Mouse (Mus musculus): Measurements from ENCODE around the gene Slc48a1. TPM values are rescaled to one million over a fixed set of nuclear protein-coding genes. Genes with fewer than 3 reads are reported as not detected.

Slc48a1 gene
- polyA plus RNA-seq, 1 experiment from 2014 or later, result 258 TPM

DNA sequence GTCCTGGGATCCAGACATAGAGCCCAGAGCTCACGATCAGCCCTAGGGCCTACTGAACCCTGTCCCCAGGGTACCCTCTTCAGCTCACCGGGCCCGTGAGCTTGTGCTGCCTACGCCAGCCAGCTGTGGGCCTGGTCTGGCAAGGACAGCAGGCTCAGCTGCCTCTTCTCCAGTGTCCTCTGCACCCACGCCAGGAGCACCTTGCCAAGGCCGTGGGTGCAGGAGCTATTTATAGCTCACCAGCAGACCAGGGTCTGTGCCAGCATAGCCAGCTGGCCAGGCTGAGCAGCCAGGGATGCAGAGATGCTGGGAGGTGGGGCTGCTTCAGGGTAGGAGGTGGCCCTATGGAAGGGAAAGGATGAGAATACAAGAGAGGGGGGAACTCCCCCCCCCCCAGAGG is 33.8 kb downstream of the Slc48a1 start:
- H3K4me3 ChIP-seq (ENCODE audit: inconsistent target), result no peak overlapping the region
- H3K27ac ChIP-seq, result no peak overlapping the region
- no peaks in the 10 kb centered on the region for H3K79me2 ChIP-seq (ENCODE audit: inconsistent target)
- 81% methylated on average over 6 of the region's 6 CpGs for WGBS (ENCODE audit: missing documents)
- H3K36me3 ChIP-seq (ENCODE audit: inconsistent target), result no peaks in the 10 kb centered on the region

DNA sequence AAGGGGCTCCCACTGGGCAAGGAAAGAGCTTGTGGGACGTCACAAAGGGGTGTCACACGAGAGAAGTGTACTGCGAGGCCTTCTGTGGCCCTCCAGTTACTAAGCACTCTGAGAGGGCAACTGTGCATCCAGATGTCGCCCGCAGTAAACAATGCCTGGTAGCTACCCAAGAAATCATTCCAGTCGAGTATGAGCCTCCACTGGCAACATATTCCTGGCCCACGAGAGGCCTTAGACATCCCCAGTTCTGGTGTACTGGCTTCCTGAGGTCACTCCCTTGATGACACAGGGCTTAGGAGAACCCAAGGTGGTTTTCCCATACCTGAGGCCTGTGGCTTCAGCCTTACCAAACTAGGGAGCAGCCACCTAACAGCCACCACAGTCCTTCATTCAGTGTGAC is 34.6 kb downstream of the Slc48a1 start:
- Histone ChIP-seq H3K79me2 (ENCODE audit: inconsistent target) (no peaks in the 10 kb centered on the region), H3K36me3 (ENCODE audit: inconsistent target) (no peaks in the 10 kb centered on the region), H3K4me3 (ENCODE audit: inconsistent target) (no peak overlapping the region), H3K27ac (no peak overlapping the region)
- WGBS (ENCODE audit: missing documents), result 86% methylated on average over 7 of the region's 7 CpGs

DNA sequence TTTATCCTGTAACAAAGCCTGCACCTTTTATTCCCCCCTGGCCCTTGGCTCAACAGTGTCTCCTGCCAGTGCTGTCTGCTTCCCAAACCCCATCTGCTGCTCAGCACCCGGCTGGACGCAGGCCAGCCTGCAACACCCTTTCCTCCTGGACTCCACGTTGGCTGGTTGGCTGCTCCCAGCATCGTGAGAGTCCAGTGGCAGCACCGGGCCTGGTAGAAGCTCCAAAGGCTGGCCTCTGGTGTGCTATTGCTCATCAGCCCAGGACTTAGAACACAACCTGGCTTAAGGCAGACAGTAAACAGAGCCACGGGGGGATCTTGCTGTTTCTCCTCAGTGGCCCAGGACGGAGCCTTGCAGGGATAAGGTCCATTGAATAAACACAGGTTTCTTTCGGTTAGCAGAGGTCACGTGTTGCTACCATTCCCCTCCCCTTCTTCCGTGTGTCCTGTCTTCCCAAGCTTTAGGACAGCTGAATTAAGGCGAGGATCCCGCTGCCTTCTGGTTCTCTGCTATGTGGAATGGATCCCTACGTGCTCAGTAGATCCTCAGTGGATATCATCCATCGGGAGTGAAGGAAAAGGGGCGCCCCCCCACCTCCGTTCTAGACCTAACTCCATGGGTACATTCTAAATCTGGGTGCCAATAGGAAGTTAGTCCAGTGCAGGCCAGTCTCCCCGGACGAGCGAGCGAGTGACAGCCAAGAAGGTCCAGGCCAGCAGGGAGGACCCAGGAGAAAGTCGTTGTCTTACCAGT is 35.3 kb downstream of the Slc48a1 start:
- Histone ChIP-seq H3K36me3 (ENCODE audit: inconsistent target) (no peaks in the 10 kb centered on the region), H3K27ac (no peak overlapping the region), H3K4me3 (ENCODE audit: inconsistent target) (no peak overlapping the region), H3K79me2 (ENCODE audit: inconsistent target) (no peaks in the 10 kb centered on the region)
- 85% methylated on average over 21 of the region's 21 CpGs for WGBS (ENCODE audit: missing documents)

DNA sequence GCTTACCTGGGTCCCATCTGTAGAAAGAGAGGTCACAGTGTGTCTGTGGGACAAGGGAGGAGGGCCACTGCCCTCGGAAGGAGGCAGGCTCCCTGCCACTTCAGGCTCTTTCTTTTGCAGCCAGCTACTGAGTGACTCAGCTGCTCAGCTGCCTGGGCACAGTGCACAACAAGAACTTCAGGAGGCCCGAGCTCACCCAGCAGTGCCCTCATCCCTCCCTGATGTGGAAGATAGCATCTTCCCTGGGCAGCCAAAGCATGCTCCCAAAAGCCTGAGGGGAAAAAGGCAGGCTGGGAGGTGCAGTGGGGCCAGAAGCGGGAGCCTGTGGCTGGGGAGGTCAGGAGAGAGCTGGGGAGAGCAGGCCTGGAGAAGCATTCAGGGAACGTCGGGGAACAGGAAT is 36.4 kb downstream of the Slc48a1 start:
- no peak overlapping the region for H3K27ac ChIP-seq
- 64% methylated on average over 5 of the region's 5 CpGs for WGBS (ENCODE audit: missing documents)
- no peaks in the 10 kb centered on the region for H3K79me2 ChIP-seq (ENCODE audit: inconsistent target)
- H3K4me3 ChIP-seq (ENCODE audit: inconsistent target), result no peak overlapping the region
- H3K36me3 ChIP-seq (ENCODE audit: inconsistent target), result no peaks in the 10 kb centered on the region

DNA sequence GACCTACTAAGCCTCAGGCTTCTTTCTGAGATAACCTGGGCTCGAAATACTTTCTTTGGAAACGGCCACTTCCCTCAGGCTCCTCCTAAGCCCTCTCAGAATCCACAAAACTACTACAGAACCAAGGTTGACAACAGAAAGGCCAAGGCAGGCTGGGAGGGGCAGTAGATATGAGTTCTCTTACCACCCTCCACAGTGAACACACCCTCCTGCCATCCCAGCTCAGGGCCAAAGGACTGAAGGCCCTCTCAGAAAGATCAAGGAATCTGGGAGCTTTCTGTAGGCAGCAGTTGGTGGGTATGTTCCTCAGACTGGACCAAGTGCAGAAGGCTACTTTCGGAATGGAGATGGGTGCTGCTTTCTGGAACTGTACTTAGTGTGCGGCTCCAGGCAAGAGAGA is 36.9 kb downstream of the Slc48a1 start:
- Histone ChIP-seq H3K36me3 (ENCODE audit: inconsistent target) (no peaks in the 10 kb centered on the region), H3K79me2 (ENCODE audit: inconsistent target) (no peaks in the 10 kb centered on the region), H3K4me3 (ENCODE audit: inconsistent target) (no peak overlapping the region), H3K27ac (no peak overlapping the region)
- 100% methylated on average over 4 of the region's 4 CpGs for WGBS (ENCODE audit: missing documents)

DNA sequence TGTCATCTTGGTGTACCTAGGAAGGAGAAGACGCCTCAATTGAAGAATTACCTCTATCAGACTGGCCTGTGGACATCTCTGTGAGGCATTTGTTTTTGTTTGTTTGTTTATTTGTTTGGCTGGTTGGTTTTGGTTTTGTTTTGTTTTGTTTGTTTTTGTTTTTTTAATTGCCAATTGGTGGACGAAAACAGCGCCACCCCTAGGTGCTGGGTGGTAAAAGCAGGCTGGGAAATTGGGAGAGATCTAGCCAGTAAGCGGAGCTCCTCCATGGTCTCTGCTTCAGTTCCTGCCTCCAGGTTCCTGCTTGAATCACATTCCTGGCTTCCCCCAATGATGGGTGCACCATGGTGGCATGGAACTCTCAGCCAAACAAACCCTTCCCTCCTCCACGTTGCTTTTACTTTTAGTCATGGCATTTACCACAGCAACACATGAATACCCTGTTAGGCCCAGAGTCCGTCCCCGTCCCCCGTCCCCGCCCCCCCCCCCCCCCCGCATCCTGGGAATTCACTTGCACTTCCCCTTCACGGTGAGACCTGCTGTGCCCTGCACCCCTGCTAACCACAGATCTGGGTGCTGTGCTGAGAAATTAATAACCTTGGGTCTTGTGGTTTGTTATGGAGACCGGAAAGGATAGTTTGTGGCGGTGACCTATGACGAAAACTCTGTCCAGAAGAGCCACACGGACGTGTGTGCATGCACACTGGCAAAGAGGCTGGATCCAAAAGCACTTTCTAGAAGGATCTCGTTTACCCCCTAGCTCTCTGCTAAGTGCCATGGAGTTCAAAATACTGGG is 38.1 kb downstream of the Slc48a1 start:
- WGBS (ENCODE audit: missing documents), result 44% methylated on average over 11 of the region's 17 CpGs
- Histone ChIP-seq H3K4me3 (ENCODE audit: inconsistent target) (no peak overlapping the region), H3K36me3 (ENCODE audit: inconsistent target) (no peaks in the 10 kb centered on the region), H3K27ac (no peak overlapping the region), H3K79me2 (ENCODE audit: inconsistent target) (no peaks in the 10 kb centered on the region)

DNA sequence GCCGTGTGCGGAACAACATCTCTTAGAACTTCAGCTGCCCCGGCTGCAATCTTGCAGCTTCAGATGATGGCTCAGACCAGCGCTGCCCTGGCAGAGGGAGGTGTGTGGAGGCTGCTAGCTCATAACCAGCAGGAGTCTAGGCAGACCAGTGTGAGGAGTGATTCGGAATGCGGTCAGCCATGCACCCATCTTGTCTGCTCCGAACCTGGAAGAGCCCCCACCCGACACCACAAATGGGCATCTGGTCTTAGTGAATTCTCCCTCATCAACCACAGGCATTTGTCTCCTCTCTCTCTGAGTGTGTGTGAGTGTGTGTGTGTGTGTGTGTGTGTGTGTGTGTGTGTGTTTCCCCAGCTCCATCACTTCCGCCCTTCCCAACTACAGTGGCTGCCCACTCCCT is 41.6 kb downstream of the Slc48a1 start:
- Histone ChIP-seq H3K27ac (no peak overlapping the region), H3K79me2 (ENCODE audit: inconsistent target) (no peaks in the 10 kb centered on the region), H3K4me3 (ENCODE audit: inconsistent target) (no peak overlapping the region), H3K36me3 (ENCODE audit: inconsistent target) (no peaks in the 10 kb centered on the region)
- WGBS (ENCODE audit: missing documents), result 99% methylated on average over 9 of the region's 9 CpGs

DNA sequence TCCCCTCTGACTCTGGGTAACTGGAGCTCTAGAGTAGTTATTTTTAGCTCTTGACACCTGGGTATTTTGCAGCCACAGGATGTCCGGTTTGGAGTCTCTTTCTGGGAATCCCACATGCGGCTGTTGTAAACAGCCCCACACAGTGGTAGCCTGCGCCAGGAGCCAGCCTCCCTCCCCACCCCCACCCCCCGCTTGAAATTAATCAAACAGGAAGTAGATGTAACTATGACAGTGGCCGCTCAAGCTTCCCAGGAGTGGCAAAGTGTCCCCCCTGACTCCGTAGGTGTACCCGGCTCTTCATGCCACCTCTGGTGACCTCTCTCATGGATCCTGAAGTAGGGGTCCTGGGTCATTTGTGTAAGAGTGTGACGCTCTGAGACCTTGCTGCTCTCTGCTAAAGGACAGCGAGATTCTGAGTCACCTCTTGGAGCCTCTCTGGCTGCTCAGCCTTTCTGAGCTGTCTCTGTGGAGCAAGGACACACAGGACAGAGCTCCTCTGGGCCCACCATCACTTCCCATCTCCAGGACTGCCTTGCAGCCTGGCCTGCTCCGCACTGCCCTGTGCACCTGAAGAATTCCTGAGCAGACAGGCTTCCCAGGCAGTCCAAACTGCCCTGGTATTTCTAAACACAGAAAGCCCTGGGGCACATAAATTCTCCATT is 43.1 kb downstream of the Slc48a1 start:
- Histone ChIP-seq H3K4me3 (ENCODE audit: inconsistent target) (no peak overlapping the region), H3K27ac (peak overlapping the region; percentile 35), H3K79me2 (ENCODE audit: inconsistent target) (no peaks in the 10 kb centered on the region), H3K36me3 (ENCODE audit: inconsistent target) (no peaks in the 10 kb centered on the region)
- 15% methylated on average over 10 of the region's 10 CpGs for WGBS (ENCODE audit: missing documents)

DNA sequence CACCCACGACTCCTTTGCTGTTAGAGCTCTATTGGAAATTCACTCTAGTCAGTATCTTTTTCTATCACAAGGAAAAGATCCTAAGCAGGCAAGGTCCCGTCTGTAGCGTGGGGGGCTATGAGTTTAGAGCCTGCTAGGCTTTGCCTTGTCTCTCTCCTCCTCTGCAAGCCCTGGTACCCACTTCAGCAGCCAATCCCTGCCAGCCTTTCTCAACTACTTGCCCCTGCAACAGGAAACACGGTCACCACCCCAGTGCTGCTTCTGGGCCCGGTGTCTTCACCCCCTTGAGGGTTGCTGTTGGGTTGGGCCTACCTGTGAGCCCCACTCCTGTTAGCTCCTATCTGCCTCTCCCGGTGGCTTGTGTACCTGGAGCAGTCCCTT is 43.7 kb downstream of the Slc48a1 start:
- Histone ChIP-seq H3K4me3 (ENCODE audit: inconsistent target) (no peak overlapping the region), H3K36me3 (ENCODE audit: inconsistent target) (no peaks in the 10 kb centered on the region), H3K79me2 (ENCODE audit: inconsistent target) (no peaks in the 10 kb centered on the region), H3K27ac (peak overlapping the region; percentile 35)
- WGBS (ENCODE audit: missing documents), result 42% methylated on average over 6 of the region's 6 CpGs

DNA sequence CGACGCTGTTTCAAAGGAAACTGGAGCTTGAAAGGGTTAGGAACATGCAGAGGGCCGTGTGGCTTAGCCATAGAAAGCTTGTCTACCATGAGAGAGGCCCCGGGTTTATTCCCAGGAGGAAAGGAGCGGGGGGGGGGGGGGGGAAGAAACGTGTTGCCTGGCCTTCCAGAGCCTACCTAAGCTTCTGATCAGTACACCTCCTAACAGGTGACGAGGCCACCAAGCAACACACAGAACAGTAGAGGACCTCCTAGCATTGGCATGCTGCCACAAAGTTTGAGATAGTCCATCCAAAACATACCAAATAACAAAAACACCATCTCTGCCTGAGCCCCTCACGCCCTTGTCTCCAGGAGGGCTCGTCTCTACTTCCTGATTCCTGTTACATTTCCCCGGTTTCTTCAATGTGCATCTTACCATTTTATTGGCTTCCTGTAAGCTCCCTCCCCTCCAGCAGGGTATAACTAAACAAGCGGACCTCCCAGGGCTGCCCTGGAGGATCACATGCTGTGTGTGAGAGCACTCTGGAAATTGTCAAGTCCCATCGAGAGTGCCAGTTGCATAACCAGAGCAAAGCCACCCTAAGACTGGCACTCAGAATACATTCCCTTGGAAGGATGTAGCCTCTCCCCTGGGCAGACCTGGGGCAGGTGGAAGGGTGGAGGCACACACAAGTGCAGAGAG is 44.4 kb downstream of the Slc48a1 start:
- 50% methylated on average over 12 of the region's 12 CpGs for WGBS (ENCODE audit: missing documents)

DNA sequence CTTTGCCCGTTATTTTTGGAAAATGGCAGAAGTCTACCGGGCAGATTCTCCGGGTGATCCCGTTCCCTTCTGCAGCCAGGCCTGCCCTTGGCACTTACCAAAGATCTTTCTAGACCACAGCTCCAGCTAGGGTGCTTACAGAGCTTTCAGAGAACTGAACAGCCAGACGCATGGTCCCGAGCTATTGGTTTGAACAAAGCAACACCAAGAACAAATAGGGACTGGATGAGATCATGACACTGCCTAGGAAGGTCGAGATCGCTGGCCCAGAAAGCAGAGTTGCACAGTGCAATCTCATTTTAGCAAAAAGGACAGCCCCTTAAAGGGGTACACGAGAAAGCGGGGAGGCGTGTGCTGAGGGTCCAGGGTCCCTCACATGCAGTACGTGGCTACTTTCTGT is 45.2 kb downstream of the Slc48a1 start:
- H3K79me2 ChIP-seq (ENCODE audit: inconsistent target), result no peaks in the 10 kb centered on the region
- H3K36me3 ChIP-seq (ENCODE audit: inconsistent target), result no peaks in the 10 kb centered on the region
- peak overlapping the region; percentile 85 for H3K27ac ChIP-seq
- 87% methylated on average over 12 of the region's 12 CpGs for WGBS (ENCODE audit: missing documents)
- H3K4me3 ChIP-seq (ENCODE audit: inconsistent target), result no peak overlapping the region

More for the DNA sequence above, 44.4 kb downstream of the Slc48a1 start:
- Histone ChIP-seq H3K27ac (no peak overlapping the region), H3K4me3 (ENCODE audit: inconsistent target) (no peak overlapping the region), H3K79me2 (ENCODE audit: inconsistent target) (no peaks in the 10 kb centered on the region), H3K36me3 (ENCODE audit: inconsistent target) (no peaks in the 10 kb centered on the region)

DNA sequence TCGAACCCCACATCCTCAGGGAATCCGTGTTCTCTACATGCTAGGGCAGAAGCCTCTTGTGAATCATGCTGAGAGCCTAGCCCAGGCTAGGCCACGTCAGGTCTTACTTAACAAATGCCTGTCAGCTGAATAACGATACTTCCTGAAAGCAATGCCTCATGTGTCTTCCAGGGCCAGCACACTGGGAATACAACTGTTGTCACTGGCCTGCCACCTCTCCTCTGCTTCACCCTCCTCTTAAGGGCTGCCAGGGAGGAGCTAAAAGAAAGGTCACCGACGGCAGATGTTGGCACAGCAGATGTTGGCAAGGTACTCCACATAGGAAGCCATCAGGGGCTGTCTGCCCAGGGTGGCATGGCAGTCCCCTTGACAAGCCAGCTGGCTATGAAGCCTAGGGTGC is 45.7 kb downstream of the Slc48a1 start:
- H3K79me2 ChIP-seq (ENCODE audit: inconsistent target), result no peaks in the 10 kb centered on the region
- 45% methylated on average over 6 of the region's 6 CpGs for whole genome bisulfite sequencing (ENCODE audit: missing documents)
- H3K27ac ChIP-seq, result peak overlapping the region; percentile 85
- H3K4me3 ChIP-seq (ENCODE audit: inconsistent target), result no peak overlapping the region
- H3K36me3 ChIP-seq (ENCODE audit: inconsistent target), result no peaks in the 10 kb centered on the region

DNA sequence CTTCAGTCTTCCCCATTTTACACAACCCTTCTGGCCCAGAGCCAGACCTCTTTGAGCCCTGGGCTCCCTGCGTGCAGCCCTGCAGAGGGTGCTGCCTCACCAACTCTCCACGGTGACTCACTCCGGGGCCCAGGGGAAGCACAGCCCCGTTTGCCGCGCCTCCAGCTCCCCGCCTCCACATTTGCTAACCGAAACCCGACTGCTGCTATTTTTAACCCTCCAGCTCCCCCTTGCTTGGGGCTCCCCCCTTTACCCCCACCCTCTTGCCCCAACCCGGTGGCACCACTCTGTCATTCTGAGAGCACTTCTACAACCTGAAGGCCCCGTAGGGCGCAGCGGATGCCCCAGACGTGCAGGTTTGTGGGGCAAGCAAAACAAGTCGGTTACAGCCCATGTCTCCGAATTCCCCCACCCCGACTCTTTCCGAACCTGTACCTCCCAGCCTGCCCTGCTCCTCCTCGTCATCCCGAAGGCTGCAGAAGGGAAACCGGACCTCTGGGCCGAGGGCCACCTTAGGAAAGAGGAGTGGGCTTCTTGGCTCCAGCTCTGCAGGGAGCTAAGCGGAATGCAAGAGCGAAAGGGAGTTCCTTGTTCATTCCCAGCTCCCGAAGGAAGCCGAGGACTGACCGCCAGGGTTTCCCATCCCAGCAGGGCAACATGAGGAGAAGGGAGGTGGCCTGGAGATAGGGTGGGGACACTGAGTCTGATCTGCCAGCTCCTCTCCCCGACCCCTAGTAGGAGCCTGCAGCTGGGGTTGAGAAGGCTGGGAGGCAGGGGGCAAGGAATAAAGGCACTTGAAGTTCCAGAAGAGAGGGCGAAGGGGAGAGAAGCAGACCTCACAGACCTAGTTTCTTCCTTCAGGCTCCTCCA is 47.0 kb downstream of the Slc48a1 start:
- peak overlapping the region; percentile 48 for H3K4me3 ChIP-seq (ENCODE audit: inconsistent target)
- WGBS (ENCODE audit: missing documents), result 7% methylated on average over 28 of the region's 29 CpGs

More for the DNA sequence above, 47.0 kb downstream of the Slc48a1 start:
- no peaks in the 10 kb centered on the region for H3K36me3 ChIP-seq (ENCODE audit: inconsistent target)
- no peaks in the 10 kb centered on the region for H3K79me2 ChIP-seq (ENCODE audit: inconsistent target)
- peak overlapping the region; percentile 85 for H3K27ac ChIP-seq

All from macrophage (primary cell).